Mouse (Mus musculus) embryo, embryonic 11 days (tissue): ENCODE measurements at regions not wholly inside any gene's neighbourhood (a gene's known extent, or its start where the extent isn't known, plus 50 kb on each side); places are given as distances from the start of the nearest gene placed in this dataset.

ENCODE experiments used
- DNase-seq: peaks from one replicate; pipeline ENCODE4 v3.0.0-alpha.2; 2015

- DNase-seq, result peak; percentile 13
These were observed 149.8 kb downstream of the Ankrd7 start for GRCm38 (mm10) chr6:19015868-19016267.

- no peak for DNase-seq
These were observed 152.2 kb downstream of the Ankrd7 start for GRCm38 (mm10) chr6:19018166-19018769.

GRCm38 (mm10) chr6:19034268-19034667, 168.2 kb downstream of the Ankrd7 start:
- no peak for DNase-seq
